Mouse (Mus musculus): ENCODE measurements around the gene Rnps1. TPM values are rescaled to one million over a fixed set of nuclear protein-coding genes. Genes with fewer than 3 reads are reported as not detected.
A peak's percentile ranks its signal among the peaks of the same experiment; 100 is the strongest.
"Not testable (repeated sequence)": the region's sequence is repeated elsewhere in the genome, so short reads cannot be mapped to it uniquely, and the experiment has no call there.

Gene Rnps1
- 10 to 100 TPM; 83.7 to 93.6 TPM for total RNA-seq (2021)
- long read RNA-seq, experiment 1, transcript Rnps1-201 (8 exons, 1,816 nt): minor isoform, 32 of 140 reads
- long read RNA-seq, experiment 1, transcript Rnps1-203 (9 exons, 1,920 nt): major isoform, 38 of 140 reads
- long read RNA-seq, experiment 1, transcript Rnps1-202 (7 exons, 1,646 nt): major isoform, 38 of 140 reads
- long read RNA-seq, experiment 1, partial matches to known transcripts: 22 of 140 reads
- long read RNA-seq, experiment 1, other reads (novel, unspliced or antisense): 3 of 140 reads
- long read RNA-seq, experiment 2, transcript Rnps1-203 (9 exons, 1,920 nt): minor isoform, 34 of 129 reads
- long read RNA-seq, experiment 2, transcript Rnps1-207 (1 exons, 2,106 nt): minor isoform, 7 of 129 reads
- long read RNA-seq, experiment 2, transcript Rnps1-202 (7 exons, 1,646 nt): major isoform, 38 of 129 reads
- long read RNA-seq, experiment 2, transcript Rnps1-201 (8 exons, 1,816 nt): minor isoform, 22 of 129 reads
- long read RNA-seq, experiment 2, partial matches to known transcripts: 16 of 129 reads
- long read RNA-seq, experiment 2, other reads (novel, unspliced or antisense): 8 of 129 reads

GRCm38 (mm10) chr17:24414230-24414976, at the start of gene Rnps1:
Gene Rnps1 (plus strand): TSS chr17:24414565.
- DNase-seq (ENCODE audit: low spot score in 2 of 2): peak; percentile 88 to 95

- no peak for DNase-seq (ENCODE audit: low spot score in 2 of 2)
Observed at GRCm38 (mm10) chr17:24365863-24366262, 48.5 kb upstream of the Rnps1 start.

- DNase-seq (ENCODE audit: low spot score in 2 of 2): no peak
Observed at GRCm38 (mm10) chr17:24375094-24375712, 39.2 kb upstream of the Rnps1 start.

- no peak for DNase-seq (ENCODE audit: low spot score in 2 of 2)
Observed at GRCm38 (mm10) chr17:24375886-24376285, 38.5 kb upstream of the Rnps1 start.

GRCm38 (mm10) chr17:24378496-24378895, 35.9 kb upstream of the Rnps1 start:
- DNase-seq (ENCODE audit: low spot score in 2 of 2): no peak

- DNase-seq (ENCODE audit: low spot score in 2 of 2): no peak
Observed at GRCm38 (mm10) chr17:24383789-24384188, 30.6 kb upstream of the Rnps1 start.

- DNase-seq (ENCODE audit: low spot score in 2 of 2): no peak
Observed at GRCm38 (mm10) chr17:24388711-24389110, 25.7 kb upstream of the Rnps1 start.

GRCm38 (mm10) chr17:24389865-24390264, 24.5 kb upstream of the Rnps1 start:
- DNase-seq (ENCODE audit: low spot score in 2 of 2): peak in 1 of 2 experiments; percentile 40

- no peak for DNase-seq (ENCODE audit: low spot score in 2 of 2)
Observed at GRCm38 (mm10) chr17:24391149-24391548, 23.2 kb upstream of the Rnps1 start.

GRCm38 (mm10) chr17:24393527-24393926, 20.8 kb upstream of the Rnps1 start:
- DNase-seq (ENCODE audit: low spot score in 2 of 2): no peak

- no peak for DNase-seq (ENCODE audit: low spot score in 2 of 2)
Observed at GRCm38 (mm10) chr17:24394456-24394855, 19.9 kb upstream of the Rnps1 start.

GRCm38 (mm10) chr17:24402371-24402770, 12.0 kb upstream of the Rnps1 start:
- no peak for DNase-seq (ENCODE audit: low spot score in 2 of 2)

- no peak for DNase-seq (ENCODE audit: low spot score in 2 of 2)
Observed at GRCm38 (mm10) chr17:24407116-24407803, 7.1 kb upstream of the Rnps1 start.

- DNase-seq (ENCODE audit: low spot score in 2 of 2): no peak
Observed at GRCm38 (mm10) chr17:24413557-24414211, 681 bp upstream of the Rnps1 start.

GRCm38 (mm10) chr17:24415011-24415410, 646 bp downstream of the Rnps1 start:
- no peak for DNase-seq (ENCODE audit: low spot score in 2 of 2)

GRCm38 (mm10) chr17:24416051-24416652, 1.8 kb downstream of the Rnps1 start:
- no peak for DNase-seq (ENCODE audit: low spot score in 2 of 2)

- no peak for DNase-seq (ENCODE audit: low spot score in 2 of 2)
Observed at GRCm38 (mm10) chr17:24423114-24423513, 8.7 kb downstream of the Rnps1 start.

- no peak for DNase-seq (ENCODE audit: low spot score in 2 of 2)
Observed at GRCm38 (mm10) chr17:24424489-24424888, 10.1 kb downstream of the Rnps1 start.

GRCm38 (mm10) chr17:24425326-24425725, 11.0 kb downstream of the Rnps1 start:
- not testable (repeated sequence) for DNase-seq (ENCODE audit: low spot score in 2 of 2)

- DNase-seq (ENCODE audit: low spot score in 2 of 2): no peak
Observed at GRCm38 (mm10) chr17:24425905-24426304, 11.5 kb downstream of the Rnps1 start.
